Mouse (Mus musculus): ENCODE measurements around the gene Slc26a8.

The Slc26a8 gene

DNA sequence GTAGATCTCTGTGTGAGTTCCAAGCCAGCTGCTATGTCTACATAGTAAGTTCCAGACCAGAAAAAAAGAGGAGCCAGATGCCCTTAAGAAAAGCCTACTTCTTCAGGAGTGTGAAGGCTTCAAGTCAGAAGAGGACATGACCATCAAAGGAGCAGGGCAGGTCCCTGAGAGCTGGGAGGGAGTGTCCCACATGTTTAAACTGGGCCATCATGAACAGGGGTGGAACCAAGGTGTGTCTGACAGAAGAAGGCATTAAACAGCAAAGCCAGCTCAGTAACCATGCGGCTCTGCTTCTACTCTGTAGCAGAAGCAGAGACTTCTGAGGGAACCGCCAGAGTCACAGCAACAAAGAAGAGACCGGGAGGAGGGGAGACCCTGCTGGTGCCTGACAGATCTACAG, 46.3 kb downstream of the Slc26a8 start:
- in situ Hi-C loops (cut with MboI, MseI), result no loop called here

- in situ Hi-C loops (cut with MboI, MseI), result no loop called here
These were observed 49.9 kb downstream of the Slc26a8 start for GRCm38 (mm10) chr17:28640113-28640512.

DNA sequence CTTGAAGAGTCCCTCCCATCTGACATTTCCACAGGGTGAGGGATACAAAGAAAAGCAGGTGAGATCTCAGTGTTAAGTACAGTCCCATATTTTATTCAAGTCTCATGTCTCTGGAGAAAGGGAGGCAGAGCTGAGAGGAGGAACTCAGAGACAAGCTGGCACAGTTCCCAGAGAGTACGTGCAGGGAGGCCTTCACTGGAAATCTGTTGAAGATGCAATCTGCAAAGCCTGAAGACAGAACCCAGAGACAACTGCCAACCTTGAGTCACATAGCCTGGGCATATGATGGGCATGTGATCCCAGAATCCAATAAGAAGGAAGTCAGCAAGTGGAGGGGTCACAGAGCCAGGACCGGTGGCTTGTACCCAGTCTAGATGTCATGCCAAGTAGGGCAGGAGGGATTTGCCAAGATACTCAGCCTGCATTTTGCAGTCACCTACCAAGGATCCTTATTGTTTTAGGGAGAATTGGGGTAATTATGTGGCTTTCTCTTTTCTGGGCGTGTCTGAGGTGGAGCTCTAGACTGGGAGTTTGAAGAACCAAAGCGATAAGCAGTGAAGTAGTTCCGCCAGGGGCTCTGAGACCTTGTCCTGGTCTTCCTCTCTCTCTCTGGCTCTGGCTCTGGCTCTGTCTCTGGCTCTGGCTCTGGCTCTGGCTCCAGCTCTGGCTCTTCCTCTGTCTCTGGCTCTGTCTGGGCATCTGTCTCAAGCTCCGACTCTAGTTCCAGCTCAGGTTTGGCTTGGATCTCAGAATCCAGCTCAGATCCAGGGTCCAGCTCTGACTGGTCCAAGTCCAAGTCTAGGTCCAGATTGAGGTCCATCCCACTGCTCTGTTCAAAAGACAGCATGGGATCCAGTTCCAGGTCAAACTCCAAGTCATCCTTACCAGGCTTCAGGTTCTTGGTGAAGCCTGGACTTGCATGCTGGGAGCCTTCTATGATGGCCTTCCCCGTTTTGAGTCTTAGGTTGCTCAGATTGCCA, 52.0 kb downstream of the Slc26a8 start:
- in situ Hi-C loops (cut with MboI, MseI), result loop anchor here (5.0 kb wide), 2 partner anchors 36 to 61 kb away; partner anchors contain the start of gene Lhfpl5

GRCm38 (mm10) chr17:28635842-28636241, 54.2 kb downstream of the Slc26a8 start:
- in situ Hi-C loops (cut with MboI, MseI), result loop anchor here (5.0 kb wide), 2 partner anchors 34 to 59 kb away; partner anchors contain the start of gene Lhfpl5

DNA sequence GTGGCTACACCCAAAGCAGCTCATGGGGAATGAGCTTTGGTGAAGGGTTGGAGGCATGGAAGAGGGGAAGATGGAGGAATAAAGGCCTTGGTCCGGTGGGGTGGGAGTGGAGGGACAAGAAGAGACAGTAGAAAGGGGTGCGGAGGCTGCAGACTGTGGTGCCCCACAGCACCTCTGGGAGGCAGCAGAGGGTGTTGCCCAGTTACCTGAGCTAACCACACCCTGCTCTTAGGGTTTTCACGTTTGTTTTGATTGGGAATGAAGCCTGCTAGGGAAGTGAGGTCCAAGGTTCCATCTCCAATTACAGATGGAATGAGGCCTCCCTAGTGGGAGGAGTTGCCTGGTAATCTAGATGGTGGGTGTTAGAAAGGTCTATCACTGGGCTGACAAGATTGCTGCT, 60.9 kb downstream of the Slc26a8 start:
- in situ Hi-C loops (cut with MboI, MseI), result no loop called here

GRCm38 (mm10) chr17:28628248-28629124, 61.5 kb downstream of the Slc26a8 start:
- in situ Hi-C loops (cut with MboI, MseI), result no loop called here

GRCm38 (mm10) chr17:28626937-28627336, 63.1 kb downstream of the Slc26a8 start:
- in situ Hi-C loops (cut with MboI, MseI), result no loop called here

DNA sequence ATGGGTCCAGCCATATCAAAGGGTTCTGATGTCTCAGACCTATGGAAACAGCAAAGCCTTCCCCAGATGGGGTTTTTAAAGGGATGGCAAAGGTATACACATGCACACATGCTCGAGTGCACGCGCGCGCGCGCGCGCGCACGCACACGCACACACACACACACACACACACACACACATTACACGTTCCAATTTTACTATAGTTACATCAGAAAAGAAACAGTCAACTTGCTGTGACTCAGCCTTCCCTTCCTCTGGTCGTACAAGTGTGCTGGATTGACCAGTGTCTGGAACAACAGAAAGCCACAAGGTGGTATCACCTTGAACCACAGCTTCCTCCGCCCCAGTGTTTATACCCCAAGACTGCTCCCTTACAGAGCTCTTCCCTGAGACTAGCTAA, 64.7 kb downstream of the Slc26a8 start:
- in situ Hi-C loops (cut with MboI, MseI), result no loop called here

DNA sequence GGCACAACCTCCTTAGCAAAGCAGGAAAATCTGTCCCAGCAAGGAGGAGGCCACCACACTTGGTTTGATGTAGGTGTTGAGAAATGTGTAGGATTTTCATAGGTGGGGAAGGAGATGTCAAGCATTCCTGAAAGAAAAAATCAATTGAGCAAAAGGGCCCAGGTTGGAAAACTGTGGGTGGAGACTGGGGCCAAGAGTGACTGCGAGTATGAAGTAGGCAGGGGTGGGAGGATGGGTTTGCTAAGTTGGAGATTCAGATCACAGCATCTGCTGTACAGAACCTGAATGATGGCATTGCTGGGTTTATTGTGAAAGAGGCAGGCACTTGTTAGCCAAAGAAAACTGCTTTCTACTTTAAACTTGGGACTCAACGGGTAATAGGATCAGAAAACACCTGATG, 65.2 kb downstream of the Slc26a8 start:
- in situ Hi-C loops (cut with MboI, MseI), result no loop called here

DNA sequence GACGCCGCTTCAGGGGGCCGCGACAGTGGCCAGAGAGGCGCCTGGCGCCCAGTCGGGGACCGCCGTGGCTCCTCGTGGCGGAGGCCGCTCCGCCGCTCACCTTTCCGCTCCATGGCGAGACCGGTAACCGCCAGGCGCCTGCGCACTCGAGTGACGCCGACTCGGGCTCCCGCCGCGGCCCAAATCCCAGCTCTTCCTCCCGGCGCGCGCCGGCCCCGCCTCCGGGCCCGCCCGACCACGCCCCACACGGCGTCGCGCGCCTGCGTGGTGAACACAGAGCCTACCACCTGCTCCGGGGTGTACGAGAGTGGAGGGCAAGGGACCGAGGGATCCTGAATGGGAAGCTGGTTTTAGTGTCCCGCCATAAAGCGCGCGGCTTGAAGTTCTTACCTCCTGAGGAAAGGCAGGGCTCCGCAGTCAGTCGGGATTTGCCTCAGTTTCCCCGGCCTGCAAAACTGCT, 67.7 kb downstream of the Slc26a8 start, which contains the start of gene Srpk1:
Gene Srpk1, minus strand, starts transcription at position 410 of the 460 bp plus-strand sequence.
- in situ Hi-C loops (cut with MboI, MseI), result no loop called here

DNA sequence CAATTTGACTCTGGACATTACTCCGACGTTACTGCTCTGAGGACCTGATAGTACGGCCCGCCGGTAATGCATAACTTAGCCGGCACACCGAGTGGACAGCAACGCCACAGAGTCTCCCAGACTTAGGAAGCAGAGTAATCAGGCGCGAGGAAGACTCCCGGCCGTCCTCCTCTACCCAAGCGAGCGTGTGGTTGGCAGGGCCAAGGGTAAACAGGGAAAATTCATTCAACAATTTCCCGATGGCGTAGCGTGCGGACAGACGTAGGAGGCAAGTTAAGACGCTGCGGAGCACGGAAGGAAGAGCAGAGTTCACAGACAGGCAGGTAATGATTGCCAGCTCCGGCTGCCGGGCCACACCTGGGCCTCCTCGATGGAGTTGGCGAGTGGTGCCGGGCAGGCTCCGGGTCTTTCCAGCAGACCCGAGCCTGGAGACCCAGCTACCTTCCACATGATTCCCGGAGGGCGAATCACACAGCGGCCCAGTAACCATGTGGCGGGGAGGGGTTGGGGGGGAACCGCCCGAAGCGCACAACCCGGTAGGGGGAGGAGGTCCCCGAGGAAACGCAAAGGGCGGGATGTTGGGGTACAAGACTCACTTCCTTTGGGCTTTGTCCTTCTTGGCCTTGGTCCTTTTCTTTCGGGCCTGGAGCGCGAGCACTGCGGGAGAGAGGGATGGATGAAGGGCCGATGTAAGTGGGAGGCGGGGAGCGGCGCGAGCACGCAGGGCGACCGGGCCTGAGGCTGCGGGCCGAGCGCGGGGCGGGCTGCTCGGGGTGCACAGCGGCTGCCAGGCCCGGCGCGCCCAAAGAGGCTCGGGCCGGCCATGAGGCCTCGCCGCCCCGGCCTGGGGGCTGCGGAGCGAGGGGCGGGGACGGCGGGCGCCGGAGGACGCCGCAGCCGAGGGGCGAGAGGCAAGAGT, 68.4 kb downstream of the Slc26a8 start:
- in situ Hi-C loops (cut with MboI, MseI), result no loop called here

GRCm38 (mm10) chr17:28618775-28619174, 71.3 kb downstream of the Slc26a8 start:
- in situ Hi-C loops (cut with MboI, MseI), result no loop called here

- in situ Hi-C loops (cut with MboI, MseI), result no loop called here
These were observed 71.9 kb downstream of the Slc26a8 start for GRCm38 (mm10) chr17:28618124-28618523.

GRCm38 (mm10) chr17:28617636-28618035, 72.4 kb downstream of the Slc26a8 start:
- in situ Hi-C loops (cut with MboI, MseI), result no loop called here

- in situ Hi-C loops (cut with MboI, MseI), result no loop called here
These were observed 74.7 kb downstream of the Slc26a8 start for GRCm38 (mm10) chr17:28615332-28615731.

DNA sequence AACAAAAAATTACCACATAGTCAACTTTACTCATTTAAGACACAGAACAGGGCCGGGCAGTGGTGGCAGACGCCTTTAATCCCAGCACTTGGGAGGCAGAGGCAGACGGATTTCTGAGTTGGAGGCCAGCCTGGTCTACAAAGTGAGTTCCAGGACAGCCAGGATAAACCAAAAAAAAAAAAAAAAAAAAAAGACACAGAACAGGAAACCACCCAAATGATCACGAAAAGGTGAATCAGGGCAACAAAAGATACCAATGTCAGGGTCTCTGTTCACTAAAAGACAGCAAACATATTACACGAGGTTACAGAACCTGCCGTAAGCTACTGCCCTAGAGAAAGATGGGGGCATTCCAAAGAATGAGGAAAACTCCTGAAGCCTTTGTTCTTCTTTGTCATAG, 76.9 kb downstream of the Slc26a8 start:
- in situ Hi-C loops (cut with MboI, MseI), result no loop called here

DNA sequence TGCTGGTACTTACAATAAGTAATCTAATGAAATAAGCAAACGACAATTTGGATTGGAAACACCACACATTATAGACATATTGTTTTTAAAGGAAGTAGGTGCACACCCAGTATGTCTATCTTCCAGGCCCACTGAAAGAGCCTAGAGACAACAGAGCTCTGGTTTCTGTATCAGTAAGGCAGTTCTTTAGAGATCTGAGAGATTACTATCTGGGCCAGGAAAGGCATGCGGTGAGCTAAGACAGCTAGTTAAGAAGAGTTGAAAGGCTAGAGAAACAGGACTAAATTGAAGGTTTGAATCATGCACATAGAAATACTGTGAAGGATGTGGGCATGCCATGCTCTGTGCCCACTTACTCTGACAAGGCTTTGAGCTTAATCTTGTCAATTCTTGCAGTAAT, 77.4 kb downstream of the Slc26a8 start:
- in situ Hi-C loops (cut with MboI, MseI), result no loop called here

DNA sequence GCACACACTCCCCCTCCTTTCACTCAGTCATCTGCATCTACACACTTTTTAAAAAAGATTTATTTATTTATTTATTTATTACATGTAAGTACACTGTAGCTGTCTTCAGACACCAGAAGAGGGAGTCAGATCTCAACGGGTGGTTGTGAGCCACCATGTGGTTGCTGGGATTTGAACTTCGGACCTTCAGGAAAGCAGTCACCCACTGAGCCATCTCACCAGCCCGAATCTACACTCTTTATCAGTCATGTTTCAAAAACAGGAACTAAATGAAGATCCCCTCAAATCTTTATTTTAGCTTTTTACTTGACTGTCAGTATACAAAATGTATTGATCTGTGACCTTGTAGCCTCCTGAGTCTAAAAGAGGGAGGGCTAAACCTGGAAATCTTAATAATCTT, 80.5 kb downstream of the Slc26a8 start:
- in situ Hi-C loops (cut with MboI, MseI), result no loop called here

- in situ Hi-C loops (cut with MboI, MseI), result loop anchor here (5.0 kb wide), 1 partner anchor 36 kb away; no protein-coding TSS in a partner anchor
These were observed 88.3 kb downstream of the Slc26a8 start for GRCm38 (mm10) chr17:28601557-28602250.

GRCm38 (mm10) chr17:28600780-28601179, 89.3 kb downstream of the Slc26a8 start:
- in situ Hi-C loops (cut with MboI, MseI), result loop anchor here (5.0 kb wide), 1 partner anchor 37 kb away; no protein-coding TSS in a partner anchor
